Mouse (Mus musculus) heart, embryonic 14.5 days (tissue): ENCODE measurements around the gene Slc25a42. TPM values are rescaled to one million over a fixed set of nuclear protein-coding genes. Genes with fewer than 3 reads are reported as not detected.

ENCODE experiments used
- ATAC-seq: fragments of 200-750 bp; cut with Nextera tagmentation; 2 replicates; pipeline ENCODE4 v1.8.0; 2017; ENCODE audit warnings: low read depth, moderate TSS enrichment; ENCODE audit not compliant: insufficient number of reproducible peaks, insufficient read depth, low FRiP score
- H3K27ac ChIP-seq, 2 experiments: fragments of 200-500 bp in 1 of 2; fragments of 300-500 bp in 1 of 2; sonication (generic) in 1 of 2; replicated peaks in 1 of 2; 2 replicates each; pipeline ENCODE4 v1.5.1; 2012 to 2014; ENCODE audit warnings: low read depth in 2 of 2, low read length in 2 of 2, control low read depth in 1 of 2, mild to moderate bottlenecking in 1 of 2, mixed read lengths in 1 of 2; ENCODE audit not compliant: control insufficient read depth in 1 of 2, insufficient read depth in 1 of 2
- H3K27me3 ChIP-seq: fragments of 300-500 bp; sonication (generic); 2 replicates; pipeline ENCODE4 v1.6.1; 2014; ENCODE audit warnings: mild to moderate bottlenecking, low read length, control low read depth; ENCODE audit not compliant: control insufficient read depth, insufficient read depth
- H3K36me3 ChIP-seq: fragments of 300-500 bp; sonication (generic); 2 replicates; pipeline ENCODE4 v1.6.1; 2014; ENCODE audit warnings: mild to moderate bottlenecking, control low read depth, low read length, mixed read lengths; ENCODE audit not compliant: control insufficient read depth, insufficient read depth
- H3K4me1 ChIP-seq, 2 experiments: fragments of 200-500 bp in 1 of 2; fragments of 300-500 bp in 1 of 2; sonication (generic) in 1 of 2; 2 replicates each; pipeline ENCODE4 v1.6.1; 2012 to 2014; ENCODE audit warnings: low read length in 2 of 2, control low read depth in 1 of 2, mixed read lengths in 1 of 2; ENCODE audit not compliant: control insufficient read depth in 2 of 2, insufficient read depth in 2 of 2
- H3K4me2 ChIP-seq: fragments of 300-500 bp; sonication (generic); 2 replicates; pipeline ENCODE4 v1.6.1; 2014; ENCODE audit warnings: mild to moderate bottlenecking, low read length
- H3K4me3 ChIP-seq, 2 experiments: fragments of 200-500 bp in 1 of 2; fragments of 300-500 bp in 1 of 2; sonication (generic) in 1 of 2; 2 replicates each; pipeline ENCODE4 v1.5.1; 2012 to 2014; ENCODE audit warnings: low read length in 2 of 2, mild to moderate bottlenecking in 2 of 2, control low read depth in 1 of 2, low read depth in 1 of 2, moderate library complexity in 1 of 2; ENCODE audit not compliant: control insufficient read depth in 1 of 2, insufficient read depth in 1 of 2
- H3K9ac ChIP-seq: fragments of 300-500 bp; sonication (generic); 2 replicates; pipeline ENCODE4 v1.6.1; 2014; ENCODE audit warnings: mild to moderate bottlenecking, low read length
- H3K9me3 ChIP-seq: fragments of 300-500 bp; sonication (generic); 2 replicates; pipeline ENCODE4 v1.6.1; 2016; ENCODE audit warnings: low read length, control low read depth; ENCODE audit not compliant: control insufficient read depth
- WGBS: fragments of 180-500 bp; shearing (Covaris S2); extraction: QIAGEN DNeasy Blood & Tissue Kit; methylation state at CpG from one replicate; pipeline ENCODE4 v1.1.7; 2014; 5-methylcytosine and 5-hydroxymethylcytosine counted together
- polyA plus RNA-seq: library from polyadenylated mRNA; unstranded; fragments of >200 nt; fragmentation: Nextera tagmentation; extraction: Ambion mirVana; gene quantifications from 2 replicates; pipeline ENCODE4 v1.2.1, GENCODE M21; 2014

The Slc25a42 gene
- polyA plus RNA-seq, 1 experiment from 2014 or later = 7.1 TPM

- 75% methylated on average over 4 of the region's 4 CpGs for WGBS
- H3K27me3 ChIP-seq = peaks cover 8% of the 10 kb centered on the region
- H3K9ac ChIP-seq = no peak overlapping the region
- no peak overlapping the region for H3K27ac ChIP-seq
- 0 out of 4 replicates have a peak, but pooled peaks cover 0 to 2% of the 10 kb centered on the region in 2 experiments for H3K4me1 ChIP-seq
- no peak overlapping the region for H3K4me2 ChIP-seq
- no peaks in the 10 kb centered on the region for H3K36me3 ChIP-seq
- no peak overlapping the region for H3K4me3 ChIP-seq
- ATAC-seq = no peak
- H3K9me3 ChIP-seq = no peaks in the 10 kb centered on the region
These were observed 52.9 kb downstream of the Slc25a42 start for GRCm38 (mm10) chr8:70159211-70159610.

DNA sequence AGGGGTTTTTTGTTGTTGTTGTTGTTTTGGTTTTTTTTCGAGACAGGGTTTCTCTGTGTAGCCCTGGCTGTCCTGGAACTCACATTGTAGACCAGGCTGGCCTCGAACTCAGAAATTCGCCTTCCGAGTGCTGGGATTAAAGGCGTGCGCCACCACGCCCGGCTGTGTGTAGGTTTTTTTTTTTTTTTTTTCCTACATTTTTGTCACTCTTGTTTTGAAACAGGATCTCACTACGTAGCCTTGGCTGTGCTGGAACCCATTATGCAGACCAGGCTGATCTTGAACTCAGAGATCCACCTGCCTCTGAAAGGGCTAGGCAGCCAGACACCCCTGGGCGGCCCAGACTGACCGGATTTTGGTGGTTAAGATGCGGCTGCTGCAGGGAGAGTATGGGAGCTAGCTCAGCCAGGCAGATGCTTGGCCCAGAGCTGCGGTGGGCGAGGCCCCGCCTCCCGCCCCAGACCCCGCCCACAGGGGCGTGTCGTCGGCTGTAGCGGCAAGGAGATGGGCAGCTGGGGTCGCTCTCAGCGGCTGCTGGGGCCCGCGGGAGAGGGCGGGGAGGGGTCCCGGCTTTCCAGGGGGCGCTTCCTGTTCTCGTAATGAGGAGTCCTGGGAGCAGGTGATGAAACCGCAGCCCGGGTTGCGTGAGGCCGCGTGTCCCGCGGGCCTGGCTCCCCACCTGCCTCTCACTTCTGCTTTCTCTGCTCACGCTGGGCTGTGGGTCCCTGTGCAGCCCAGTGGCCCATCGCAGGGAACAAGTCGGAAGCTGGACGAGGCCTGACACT lies 53.8 kb downstream of the Slc25a42 start:
- H3K9me3 ChIP-seq = no peaks in the 10 kb centered on the region
- H3K36me3 ChIP-seq = no peaks in the 10 kb centered on the region
- peak; percentile 69 for ATAC-seq
- H3K9ac ChIP-seq = peak overlapping the region; percentile 64
- peak overlapping the region; percentile 33 to 50 for H3K4me3 ChIP-seq
- no peak overlapping the region for H3K27ac ChIP-seq
- 10% methylated on average over 40 of the region's 40 CpGs for WGBS
- peak overlapping the region; percentile 87 for H3K4me2 ChIP-seq
- peaks cover 1% of the 10 kb centered on the region for H3K27me3 ChIP-seq
- H3K4me1 ChIP-seq = 0 out of 4 replicates have a peak, but pooled peaks cover 0 to 2% of the 10 kb centered on the region in 2 experiments

GRCm38 (mm10) chr8:70157240-70157800 lies 54.8 kb downstream of the Slc25a42 start:
- Histone ChIP-seq H3K9me3 (no peaks in the 10 kb centered on the region), H3K4me1 (peaks cover 0 to 2% of the 10 kb centered on the region in 2 experiments; a peak in 1 of 4 replicates), H3K9ac (no peak overlapping the region), H3K4me2 (no peak overlapping the region), H3K27me3 (peaks cover 3% of the 10 kb centered on the region), H3K36me3 (no peaks in the 10 kb centered on the region), H3K27ac (no peak overlapping the region), H3K4me3 (no peak overlapping the region)
- ATAC-seq = no peak
- WGBS = 86% methylated on average over 1 of the region's 1 CpGs

GRCm38 (mm10) chr8:70152537-70153257 lies 59.4 kb downstream of the Slc25a42 start:
- peak; percentile 76; the same call in 1 of the 2 replicates for ATAC-seq
- Histone ChIP-seq H3K36me3 (no peaks in the 10 kb centered on the region), H3K4me3 (no peak overlapping the region), H3K9me3 (no peaks in the 10 kb centered on the region), H3K27me3 (peaks cover 7% of the 10 kb centered on the region), H3K4me1 (no peaks in the 10 kb centered on the region; a peak in 1 of 4 replicates), H3K4me2 (peak overlapping the region; percentile 42), H3K9ac (no peak overlapping the region), H3K27ac (no peak overlapping the region)
- 16% methylated on average over 22 of the region's 22 CpGs for WGBS

- Histone ChIP-seq H3K4me1 (no peaks in the 10 kb centered on the region; a peak in 1 of 4 replicates), H3K27me3 (peaks cover 7% of the 10 kb centered on the region), H3K9ac (no peak overlapping the region), H3K4me3 (no peak overlapping the region), H3K27ac (no peak overlapping the region), H3K36me3 (peaks cover 22% of the 10 kb centered on the region), H3K4me2 (no peak overlapping the region), H3K9me3 (no peaks in the 10 kb centered on the region)
- no peak; the same call in 1 of the 2 replicates for ATAC-seq
- 17% methylated on average over 13 of the region's 13 CpGs for WGBS
These were observed 61.9 kb downstream of the Slc25a42 start for GRCm38 (mm10) chr8:70150158-70150557.

GRCm38 (mm10) chr8:70147678-70148607 lies 64.2 kb downstream of the Slc25a42 start:
- 81% methylated on average over 7 of the region's 7 CpGs for WGBS
- Histone ChIP-seq H3K9ac (no peak overlapping the region), H3K36me3 (peaks cover 38% of the 10 kb centered on the region), H3K4me3 (no peak overlapping the region), H3K27ac (no peak overlapping the region), H3K4me2 (no peak overlapping the region), H3K27me3 (peaks cover 3% of the 10 kb centered on the region; the same call in 1 of the 2 replicates), H3K4me1 (no peaks in the 10 kb centered on the region; a peak in 1 of 4 replicates), H3K9me3 (no peaks in the 10 kb centered on the region)
- no peak for ATAC-seq

DNA sequence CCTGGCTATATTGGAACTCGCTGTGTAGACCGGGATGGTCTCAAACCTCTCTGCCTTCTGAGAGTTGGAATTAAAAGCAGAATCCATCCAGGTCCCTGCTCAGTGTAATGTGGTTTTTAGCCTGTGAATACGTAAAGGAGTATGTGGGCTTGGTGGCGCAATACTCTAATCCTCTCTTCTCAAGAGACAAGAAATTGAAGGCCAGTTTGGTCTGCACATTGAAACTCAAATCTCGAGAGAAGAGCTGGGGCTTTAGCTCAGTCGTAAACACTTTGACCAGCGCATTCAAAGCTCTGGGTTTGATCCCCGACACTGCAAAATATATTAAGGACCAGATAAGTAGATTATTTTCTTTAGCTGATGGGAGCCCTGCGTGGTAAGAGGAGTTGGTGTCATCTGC lies 72.1 kb downstream of the Slc25a42 start:
- H3K4me2 ChIP-seq = peak overlapping the region; percentile 81
- 7% methylated on average over 9 of the region's 9 CpGs for WGBS
- peaks cover 53% of the 10 kb centered on the region for H3K36me3 ChIP-seq
- H3K9me3 ChIP-seq = no peaks in the 10 kb centered on the region
- no peak for ATAC-seq
- peaks cover 11 to 17% of the 10 kb centered on the region in 2 experiments for H3K4me1 ChIP-seq
- H3K27ac ChIP-seq = peak overlapping the region; percentile 81 to 83
- no peaks in the 10 kb centered on the region for H3K27me3 ChIP-seq
- H3K9ac ChIP-seq = peak overlapping the region; percentile 84
- H3K4me3 ChIP-seq = peak overlapping the region; percentile 76 to 97
